Mouse (Mus musculus) left cerebral cortex, adult 11 months (tissue): Measurements from ENCODE around the gene 4930452B06Rik.
A peak's percentile ranks its signal among the peaks of the same experiment; 100 is the strongest.
"Not testable (repeated sequence)": the region's sequence is repeated elsewhere in the genome, so short reads cannot be mapped to it uniquely, and the experiment has no call there.

Experiments used
- DNase-seq: peaks from one replicate; pipeline ENCODE4 v3.0.0; 2022; ENCODE audit warnings: low spot score

Gene 4930452B06Rik

GRCm38 (mm10) chr14:8665636-8666411 is at the start of gene 4930452B06Rik:
Gene 4930452B06Rik (minus strand): TSS chr14:8666240.
- DNase-seq: peak; percentile 60

DNA sequence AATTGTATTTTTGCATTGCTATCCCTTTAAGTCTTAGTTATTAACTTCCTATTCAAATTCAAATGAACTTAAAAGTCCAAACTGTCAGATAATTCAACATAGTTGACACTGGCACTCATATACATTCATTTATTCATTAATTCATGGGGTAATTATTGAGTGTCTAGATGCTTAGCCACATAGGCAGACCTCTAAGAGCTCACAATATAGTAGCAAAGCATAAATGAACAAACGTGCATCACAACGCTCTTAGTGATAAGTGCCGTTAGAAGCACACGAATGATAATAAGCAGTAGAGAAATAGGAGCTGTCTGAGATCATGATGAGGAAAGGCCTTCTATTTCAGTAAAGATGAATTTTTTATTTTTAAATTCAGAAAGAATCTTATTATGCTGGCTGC is 46.6 kb upstream of the 4930452B06Rik start:
- DNase-seq: no peak

DNA sequence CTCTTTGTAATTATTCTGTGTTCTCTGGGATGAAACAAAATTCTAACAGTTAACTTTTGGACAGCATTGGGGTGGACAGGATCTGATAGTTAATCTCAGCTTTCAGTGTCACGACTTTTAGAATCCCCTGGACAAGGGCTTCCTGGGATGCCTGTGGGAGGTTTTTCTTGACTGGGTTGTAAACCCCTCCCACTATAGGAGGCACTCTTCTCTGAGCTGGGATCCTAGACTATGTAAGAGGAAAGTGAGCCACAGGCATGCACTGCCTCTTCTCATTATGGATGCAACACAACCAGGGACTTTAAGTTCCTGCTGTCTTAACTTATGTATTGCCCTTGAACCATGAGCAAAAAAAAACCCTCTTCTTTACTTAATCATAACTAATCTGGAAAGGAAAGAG is 23.4 kb upstream of the 4930452B06Rik start:
- no peak for DNase-seq

- no peak for DNase-seq
These were observed 22.4 kb upstream of the 4930452B06Rik start for GRCm38 (mm10) chr14:8688462-8688861.

DNA sequence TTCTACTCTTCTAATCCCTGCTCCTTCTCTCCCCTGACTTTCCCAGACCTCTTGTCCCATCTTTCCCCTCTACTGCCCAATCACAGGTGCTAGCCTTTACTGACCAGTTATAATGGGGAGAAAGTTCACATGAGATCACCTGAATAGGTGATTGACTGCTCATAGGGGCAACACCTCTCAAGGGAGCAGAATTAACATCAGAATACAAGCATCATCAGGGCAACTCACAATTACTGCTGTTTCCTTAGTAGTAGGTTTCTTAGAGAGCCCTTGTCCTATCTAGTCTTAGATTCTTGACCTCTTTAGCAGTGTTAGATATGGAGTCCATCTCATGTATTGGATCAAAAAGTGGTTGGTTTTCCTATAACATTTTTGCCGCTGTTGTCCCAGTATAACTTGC is 20.1 kb upstream of the 4930452B06Rik start:
- no peak for DNase-seq

DNA sequence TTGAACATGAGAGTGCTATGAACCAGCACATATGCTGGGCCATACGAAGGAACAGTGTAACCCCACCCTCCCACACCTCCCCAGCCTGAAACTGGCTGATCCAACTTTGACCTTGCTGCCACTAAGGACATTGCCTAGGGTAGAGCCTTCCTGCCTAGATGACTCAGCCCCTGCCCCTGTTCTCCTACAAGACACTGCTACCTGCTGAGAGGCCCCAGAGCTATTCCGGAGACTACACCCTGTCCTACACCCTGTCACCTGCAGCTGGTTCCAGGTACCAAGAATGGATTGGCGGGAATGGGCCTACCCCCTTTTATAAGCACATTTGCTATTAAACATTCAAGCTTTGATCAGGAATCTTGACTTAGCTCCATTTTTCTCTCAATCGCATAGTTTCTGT is 13.9 kb upstream of the 4930452B06Rik start:
- no peak for DNase-seq

DNA sequence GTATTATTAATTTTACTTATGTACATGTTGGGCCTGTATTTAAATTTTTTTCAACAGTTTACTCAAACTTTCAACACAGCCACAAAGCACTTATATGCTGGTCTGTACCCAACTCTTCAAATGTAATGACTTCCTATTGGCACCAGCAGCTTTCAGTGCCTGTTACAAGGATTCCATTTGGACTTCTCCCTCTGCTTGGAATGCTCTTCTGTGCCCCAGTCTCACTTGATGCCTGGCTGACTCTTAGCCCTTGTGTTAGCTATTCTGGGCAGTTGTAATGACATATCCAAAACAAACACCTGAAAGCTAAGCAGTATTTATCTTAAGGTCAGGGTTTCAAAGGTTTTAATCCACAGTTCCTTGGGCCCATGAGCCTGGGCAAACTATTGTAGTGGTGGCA is 5.7 kb downstream of the 4930452B06Rik start:
- no peak for DNase-seq

- DNase-seq: no peak
These were observed 24.3 kb downstream of the 4930452B06Rik start for GRCm38 (mm10) chr14:8641650-8642279.

GRCm38 (mm10) chr14:8632211-8632610 is 33.8 kb downstream of the 4930452B06Rik start:
- no peak for DNase-seq

GRCm38 (mm10) chr14:8628406-8628805 is 37.6 kb downstream of the 4930452B06Rik start:
- DNase-seq: no peak

DNA sequence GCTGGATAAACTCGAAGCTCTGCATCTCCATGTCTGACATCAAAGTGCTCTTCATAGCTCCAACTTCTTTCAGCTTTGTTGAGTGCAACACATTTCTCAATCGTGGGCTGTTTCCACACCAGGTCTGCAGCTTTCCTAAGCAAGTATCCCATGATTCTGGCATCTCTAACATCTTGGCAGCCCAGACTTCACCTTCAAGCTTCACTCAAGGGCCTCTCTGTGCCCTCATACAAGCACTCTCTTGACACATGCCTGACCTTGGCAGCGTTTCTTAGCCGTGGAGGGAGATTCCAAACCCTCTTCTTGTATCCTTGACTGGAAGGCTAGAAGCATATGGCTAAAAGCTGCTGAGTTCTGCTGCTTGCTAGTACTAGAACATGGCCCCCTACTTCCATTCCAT is 38.6 kb downstream of the 4930452B06Rik start:
- no peak for DNase-seq

GRCm38 (mm10) chr14:8621164-8621563 is 44.9 kb downstream of the 4930452B06Rik start:
- no peak for DNase-seq

DNA sequence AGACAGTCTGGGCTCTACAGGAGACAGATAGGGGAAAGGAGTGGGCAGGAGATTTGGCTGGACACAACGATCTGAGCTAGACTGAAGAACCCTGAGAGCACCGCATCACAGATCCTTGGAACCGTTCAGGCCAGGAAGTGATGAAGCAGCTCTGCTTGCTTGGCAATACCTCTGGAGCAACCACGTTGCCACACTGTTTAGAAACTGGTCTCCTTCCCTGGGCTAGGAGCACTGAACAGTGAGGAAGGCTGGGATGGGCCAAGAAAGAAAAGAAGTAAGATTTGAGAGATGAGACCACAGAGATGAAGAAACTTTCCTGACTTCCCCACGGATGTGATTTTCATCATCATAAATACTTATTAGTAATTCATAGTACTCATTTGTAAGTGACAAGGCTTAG is 45.5 kb downstream of the 4930452B06Rik start:
- no peak for DNase-seq

- no peak for DNase-seq
These were observed 50.4 kb downstream of the 4930452B06Rik start for GRCm38 (mm10) chr14:8615636-8616035.

DNA sequence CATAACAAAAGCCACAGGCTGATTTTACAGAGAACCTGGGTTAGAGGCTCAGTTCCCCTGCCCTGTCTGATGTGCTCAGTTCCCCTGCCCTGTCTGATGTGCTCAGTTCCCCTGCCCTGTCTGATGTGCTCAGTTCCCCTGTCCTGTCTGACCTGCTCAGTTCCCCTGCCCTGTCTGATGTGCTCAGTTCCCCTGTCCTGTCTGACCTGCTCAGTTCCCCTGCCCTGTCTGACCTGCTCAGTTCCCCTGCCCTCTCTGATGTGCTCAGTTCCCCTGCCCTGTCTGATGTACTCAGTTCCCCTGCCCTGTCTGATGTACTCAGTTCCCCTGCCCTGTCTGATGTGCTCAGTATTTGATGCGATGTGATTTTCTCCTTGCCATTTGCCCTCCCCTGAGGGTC is 51.6 kb downstream of the 4930452B06Rik start:
- not testable (repeated sequence) for DNase-seq

DNA sequence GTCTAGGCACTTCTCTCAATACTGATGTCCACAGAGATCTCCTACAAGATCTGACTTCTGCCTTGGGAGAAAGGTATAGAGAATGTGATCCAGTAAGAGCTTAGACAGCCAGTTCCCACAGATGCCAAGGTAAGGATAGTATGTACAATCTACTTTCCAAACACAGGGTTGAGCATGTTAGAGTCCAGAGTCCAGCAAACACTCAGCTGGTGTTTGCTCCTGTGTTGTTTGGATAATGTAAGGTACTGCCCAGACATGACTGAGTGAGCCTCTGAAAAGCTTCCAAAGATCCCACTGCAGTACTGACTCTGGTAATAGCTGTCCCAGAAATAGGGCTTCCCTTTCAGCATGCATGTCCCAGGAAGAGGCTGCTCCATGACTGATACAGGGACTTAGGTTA is 54.0 kb downstream of the 4930452B06Rik start:
- no peak for DNase-seq

DNA sequence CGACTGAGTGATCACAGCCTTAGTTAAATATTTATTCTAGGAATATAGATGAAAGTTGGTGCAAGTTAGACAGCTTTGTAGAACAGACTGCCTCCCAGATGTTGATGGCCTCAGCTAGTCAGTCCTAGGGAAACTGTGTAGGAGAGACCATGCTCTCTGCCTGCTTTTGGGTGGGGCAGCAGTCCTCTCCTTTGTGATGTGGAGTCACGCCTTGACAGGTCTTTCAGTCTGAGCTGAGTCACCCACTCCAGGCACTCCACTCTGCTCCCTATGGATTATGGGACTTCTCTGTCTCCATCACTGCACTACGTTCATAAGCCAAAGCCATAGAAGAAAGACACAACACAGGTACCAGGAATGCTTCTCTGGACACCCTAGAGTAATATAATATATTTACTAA is 55.9 kb downstream of the 4930452B06Rik start:
- DNase-seq: no peak

- peak; percentile 40 for DNase-seq
These were observed 57.4 kb downstream of the 4930452B06Rik start for GRCm38 (mm10) chr14:8608559-8609171.

DNA sequence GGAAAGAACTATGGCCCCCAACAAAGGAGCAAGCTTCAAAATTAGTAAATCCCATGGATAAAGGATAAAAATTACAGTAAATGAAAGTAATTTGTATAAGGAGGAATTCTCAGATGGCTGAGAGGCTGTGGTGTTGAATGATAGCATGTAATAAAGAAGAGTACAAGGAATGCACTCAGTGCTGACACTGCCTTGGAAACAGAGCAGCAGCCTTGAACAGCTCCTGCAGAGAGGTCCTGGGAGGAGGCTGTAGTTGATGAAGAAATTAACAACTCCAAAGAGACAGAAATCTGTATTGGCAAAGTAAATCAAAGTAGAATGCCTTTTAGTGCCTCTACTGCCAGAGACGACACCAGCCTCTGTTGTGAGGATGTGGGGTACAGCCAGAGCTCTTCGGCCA is 61.1 kb downstream of the 4930452B06Rik start:
- no peak for DNase-seq

DNA sequence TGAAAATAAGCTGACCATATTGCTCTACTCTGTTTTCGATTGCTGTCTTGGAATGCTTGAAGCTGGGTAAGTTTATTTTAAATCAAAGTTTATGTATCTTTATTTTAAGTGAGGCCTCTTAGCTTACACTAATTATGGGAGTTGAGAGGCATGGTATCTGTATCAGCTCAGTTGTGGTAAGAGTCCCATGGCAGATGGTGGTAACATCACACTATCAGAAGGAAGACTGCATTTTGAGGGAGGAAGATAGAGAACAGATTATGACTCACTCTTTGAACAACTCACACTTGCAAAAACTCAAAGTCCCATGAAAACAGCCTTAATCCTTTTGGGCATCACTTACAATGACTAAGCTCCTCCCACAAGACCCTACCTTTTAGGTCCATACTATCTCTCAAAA is 81.0 kb downstream of the 4930452B06Rik start:
- no peak for DNase-seq

DNA sequence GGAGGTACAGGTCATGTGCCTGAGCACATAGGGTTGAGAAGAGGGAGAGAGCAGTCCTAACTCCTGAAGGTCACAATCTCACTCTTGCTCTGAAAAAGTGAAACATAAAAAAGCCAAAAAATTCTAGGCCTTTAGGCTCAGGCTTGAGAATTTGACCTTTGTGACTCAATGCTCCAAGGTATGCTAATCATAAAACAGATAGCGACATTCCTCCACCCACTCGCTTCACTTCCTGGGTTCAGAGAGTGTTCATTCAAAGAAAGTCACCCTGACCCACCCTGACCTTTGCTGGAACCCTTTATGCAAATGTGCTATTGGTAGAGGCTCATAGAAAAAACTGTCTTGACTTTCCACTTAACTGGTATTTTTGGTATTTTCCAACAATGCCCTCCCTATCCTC is 115.0 kb downstream of the 4930452B06Rik start:
- DNase-seq: not testable (repeated sequence)

GRCm38 (mm10) chr14:8549108-8549507 is 116.9 kb downstream of the 4930452B06Rik start:
- DNase-seq: no peak

DNA sequence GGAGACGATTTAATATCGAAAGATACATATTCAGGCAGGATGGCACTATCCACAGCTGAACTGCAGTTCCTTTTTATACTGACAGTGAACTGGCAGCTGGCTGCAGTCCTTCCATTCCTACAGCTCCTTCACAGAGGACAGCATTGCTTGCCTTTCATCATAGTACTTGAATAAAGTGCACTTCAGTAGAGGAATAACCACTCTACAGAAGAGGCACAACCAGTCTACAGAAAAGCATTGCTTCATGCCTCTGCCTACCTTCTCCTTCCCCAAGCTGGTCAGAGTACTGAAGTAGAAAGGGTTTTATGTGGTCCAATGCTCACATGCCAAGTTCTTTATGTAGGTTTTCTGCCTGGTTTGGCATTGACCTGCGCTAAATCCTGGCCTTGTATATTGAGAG is 130.0 kb downstream of the 4930452B06Rik start:
- no peak for DNase-seq
